Mouse (Mus musculus): ENCODE measurements at regions not wholly inside any gene's neighbourhood (a gene's known extent, or its start where the extent isn't known, plus 50 kb on each side); places are given as distances from the start of the nearest gene placed in this dataset.

DNA sequence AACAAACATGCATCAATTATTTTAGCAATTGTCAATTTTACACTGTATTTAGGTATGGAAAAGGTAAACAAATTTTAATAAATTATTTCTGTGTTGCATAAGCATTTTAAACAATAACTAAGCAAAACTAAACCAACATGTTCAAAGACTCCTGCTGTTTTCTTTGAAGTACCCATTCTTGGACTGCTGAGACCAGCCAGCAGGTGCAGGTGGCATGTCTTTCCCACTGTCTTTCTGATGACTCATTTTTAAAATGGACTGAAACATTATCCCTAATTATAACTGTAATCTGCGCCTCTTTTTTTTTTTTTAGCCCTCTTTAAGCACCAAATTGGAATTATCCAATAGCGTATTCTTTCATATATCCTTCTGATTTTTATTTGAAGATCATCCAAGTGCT, 286.0 kb upstream of the Isl1 start:
- no peak for TF ChIP-seq POLR2A (IDR thresholded peaks at IDR 0.05; ENCODE audit: low read depth, low read length)
- no peak for TF ChIP-seq CHD2 (IDR thresholded peaks at IDR 0.05; ENCODE audit: low read length)
- no peak for TF ChIP-seq CTCF (conservative IDR thresholded peaks at IDR 0.05 in 1 of 2, IDR thresholded peaks at IDR 0.05 in 1 of 2; ENCODE audit: low read depth in 2 of 2, low read length in 2 of 2)
- TF ChIP-seq MEF2A (IDR thresholded peaks at IDR 0.05; ENCODE audit: borderline replicate concordance, low read depth, low read length), result no peak
- no peak for TF ChIP-seq PAX5 (IDR thresholded peaks at IDR 0.05; ENCODE audit: low read length)
- TF ChIP-seq MAFK (IDR thresholded peaks at IDR 0.05; ENCODE audit: insufficient replicate concordance, low read length), result no peak
- no peak for TF ChIP-seq JUN (IDR thresholded peaks at IDR 0.05; ENCODE audit: insufficient read depth, low read depth, low read length)
- TF ChIP-seq MXI1 (IDR thresholded peaks at IDR 0.05; ENCODE audit: low read depth, low read length), result no peak
- no peak for TF ChIP-seq EP300 (IDR thresholded peaks at IDR 0.05; ENCODE audit: low read length)
- TF ChIP-seq SMC3 (IDR thresholded peaks at IDR 0.05; ENCODE audit: low read depth, low read length), result no peak
- no peak for TF ChIP-seq KAT2A (IDR thresholded peaks at IDR 0.05; ENCODE audit: insufficient replicate concordance, low read length)
- TF ChIP-seq BHLHE40 (IDR thresholded peaks at IDR 0.05; ENCODE audit: low read depth, low read length), result no peak

All from CH12.LX (cell line).